Mouse (Mus musculus) thymus, postnatal 4 days (tissue): ENCODE data around the gene Arfgef2.

ENCODE experiments used
- DNase-seq: peaks from one replicate; pipeline ENCODE4 v3.0.0; 2021

Gene Arfgef2

DNA sequence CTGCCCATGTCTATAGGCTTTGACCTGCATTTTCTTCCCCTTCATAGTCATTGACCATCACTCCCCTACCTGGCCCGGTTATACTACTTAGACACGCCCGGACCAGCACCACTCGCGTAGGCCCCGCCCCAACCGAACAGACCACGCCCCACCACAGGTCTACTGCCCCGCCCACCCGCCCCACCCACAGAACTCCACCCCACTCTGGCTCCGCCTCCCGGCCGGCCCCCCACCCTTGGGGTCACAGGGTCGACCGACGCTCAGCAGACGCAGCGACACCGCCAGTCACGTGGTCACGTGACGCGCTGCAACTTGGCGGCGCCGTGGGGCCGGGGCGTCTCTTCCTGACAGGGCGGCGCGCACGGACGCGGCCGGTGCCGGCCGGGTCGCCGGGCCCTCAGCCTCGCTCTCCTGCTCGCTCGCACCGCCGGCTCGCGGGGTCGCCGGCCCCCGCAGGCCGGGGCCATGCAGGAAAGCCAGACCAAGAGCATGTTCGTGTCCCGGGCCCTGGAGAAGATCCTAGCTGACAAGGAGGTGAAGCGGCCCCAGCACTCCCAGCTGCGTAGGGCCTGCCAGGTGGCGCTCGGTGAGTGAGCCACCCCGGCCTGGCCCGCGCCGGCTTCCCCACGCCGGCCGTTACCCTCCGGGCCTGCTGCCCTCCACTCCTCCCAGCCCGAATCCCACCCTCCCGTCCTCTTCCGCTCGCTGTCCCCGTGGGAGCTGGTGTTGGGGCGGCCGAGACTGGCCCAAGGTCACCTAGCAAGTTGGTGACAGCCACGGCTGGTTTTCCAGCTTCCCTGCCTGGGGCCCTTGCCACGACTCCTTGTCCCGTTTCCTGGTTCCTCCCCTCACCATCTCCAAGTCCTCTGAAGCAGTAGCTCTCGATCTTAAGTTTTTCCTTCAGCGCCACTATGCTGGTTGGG, at the start of gene Arfgef2:
Gene Arfgef2 (plus strand): TSS at position 339 of the 923 bp plus-strand sequence.
- peak; percentile 96 for DNase-seq

DNA sequence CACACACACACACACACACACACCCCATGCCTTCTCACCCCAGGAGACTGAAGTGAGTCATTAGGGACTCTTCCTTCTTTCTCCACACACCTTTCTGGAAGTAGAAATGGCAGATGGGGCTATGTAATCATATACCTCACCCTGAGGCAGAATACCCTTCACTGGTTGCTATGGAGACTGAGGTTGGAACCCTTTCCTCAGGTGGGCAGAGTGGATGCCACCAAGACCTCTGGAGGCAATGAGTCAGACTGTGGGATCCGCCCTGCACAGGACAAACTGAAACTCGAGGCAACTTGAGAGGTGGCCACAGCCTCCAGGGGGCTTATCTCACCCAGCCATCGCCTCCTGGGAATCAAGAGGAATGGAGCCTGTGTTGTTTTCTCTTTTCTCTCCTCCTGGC, 47.4 kb upstream of the Arfgef2 start:
- DNase-seq: no peak

DNA sequence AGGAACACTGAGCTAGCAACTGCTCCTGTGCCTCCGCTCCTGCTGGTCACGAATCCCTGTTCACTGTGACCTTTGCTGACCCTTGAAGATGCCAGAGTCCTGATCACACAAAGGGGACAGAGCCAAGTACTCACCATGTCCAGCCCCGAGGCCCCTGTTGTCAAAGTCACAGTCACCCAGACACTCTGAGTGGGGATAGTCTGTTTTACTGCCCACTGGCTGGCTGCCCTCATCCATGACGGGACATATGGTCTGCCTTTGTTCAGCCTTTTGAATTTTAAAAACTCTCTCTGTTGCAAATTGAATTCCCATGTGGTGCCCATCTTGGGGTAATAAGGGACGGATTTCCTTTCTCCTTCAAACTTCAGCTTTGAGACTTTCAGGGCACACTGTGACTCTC, 41.3 kb upstream of the Arfgef2 start:
- no peak for DNase-seq

DNA sequence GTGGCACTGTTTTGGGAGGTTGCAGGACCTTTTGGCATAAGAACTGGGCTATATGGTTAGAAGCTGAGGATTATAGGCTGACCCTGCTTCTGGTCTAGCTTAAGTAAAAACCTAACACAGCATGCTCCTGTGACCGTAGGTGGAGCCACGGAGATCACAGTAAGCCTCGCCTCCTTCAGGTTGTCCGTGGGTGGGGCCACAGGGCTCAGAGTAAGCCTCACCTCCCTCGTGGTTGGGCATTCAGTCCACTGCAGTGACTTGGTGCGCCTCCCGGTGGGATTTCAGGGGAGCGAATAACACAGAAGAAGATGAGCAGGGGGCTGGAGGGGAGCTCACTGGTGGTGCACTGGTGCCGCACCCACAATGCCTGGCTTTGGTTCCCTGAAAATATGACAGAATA, 37.8 kb upstream of the Arfgef2 start:
- DNase-seq: no peak

DNA sequence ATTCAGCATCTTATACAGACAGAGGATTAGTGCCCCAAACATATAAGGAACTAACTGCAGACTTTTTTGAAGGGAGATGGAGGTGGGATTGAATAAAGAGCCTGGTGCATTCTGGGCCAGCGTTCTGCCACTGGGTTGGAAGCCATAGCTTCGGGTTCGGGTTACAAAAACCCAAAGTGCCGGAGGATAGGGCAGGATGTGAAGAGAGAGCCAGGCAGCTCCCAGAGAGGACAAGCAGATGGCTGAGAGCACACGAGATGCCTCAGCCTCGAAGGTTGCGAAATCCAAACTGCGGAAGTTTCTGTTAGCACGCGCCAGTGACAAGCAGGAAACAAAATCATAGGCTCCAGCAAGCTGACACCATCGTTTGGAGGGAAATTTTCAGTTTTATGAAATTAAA, 34.0 kb upstream of the Arfgef2 start:
- DNase-seq: no peak

DNA sequence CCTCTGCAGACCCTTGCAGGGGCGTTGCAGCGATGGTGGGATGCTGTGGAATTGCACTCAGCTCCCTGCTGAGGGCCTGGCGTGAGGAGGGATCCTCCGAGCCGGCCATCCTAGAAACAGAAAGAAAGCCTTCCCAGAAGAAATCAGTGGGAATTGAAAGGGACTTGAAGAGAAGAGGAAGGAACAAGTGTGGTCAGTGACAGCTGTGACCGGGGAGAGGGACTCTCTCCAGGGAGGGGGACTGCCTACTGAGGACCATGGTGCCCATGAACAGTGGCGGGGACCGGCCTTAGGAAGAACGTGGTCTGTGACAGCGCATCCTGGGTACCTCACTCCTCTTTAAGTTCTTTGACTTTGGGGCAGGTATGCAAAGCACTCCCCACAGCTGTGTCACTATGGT, 31.8 kb upstream of the Arfgef2 start:
- no peak for DNase-seq

DNA sequence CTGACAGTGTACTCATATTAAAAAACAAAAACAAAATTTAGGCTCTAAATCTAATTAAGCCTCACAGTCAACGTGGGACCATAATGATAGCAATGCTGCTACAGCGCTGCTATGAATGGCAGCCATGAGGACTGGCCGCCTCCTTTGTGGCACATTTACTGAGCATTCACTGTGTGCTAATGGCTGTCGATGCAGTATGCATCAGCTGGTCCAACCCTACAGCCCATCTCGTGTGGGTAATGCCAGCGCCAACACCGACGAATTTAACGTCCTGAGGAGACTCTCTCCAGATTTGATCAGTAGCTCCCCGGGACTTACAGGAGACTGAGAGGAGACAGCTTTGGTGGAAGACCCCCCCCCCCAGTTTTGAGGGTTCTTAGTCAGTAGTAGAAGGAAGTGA, 31.1 kb upstream of the Arfgef2 start:
- DNase-seq: no peak

DNA sequence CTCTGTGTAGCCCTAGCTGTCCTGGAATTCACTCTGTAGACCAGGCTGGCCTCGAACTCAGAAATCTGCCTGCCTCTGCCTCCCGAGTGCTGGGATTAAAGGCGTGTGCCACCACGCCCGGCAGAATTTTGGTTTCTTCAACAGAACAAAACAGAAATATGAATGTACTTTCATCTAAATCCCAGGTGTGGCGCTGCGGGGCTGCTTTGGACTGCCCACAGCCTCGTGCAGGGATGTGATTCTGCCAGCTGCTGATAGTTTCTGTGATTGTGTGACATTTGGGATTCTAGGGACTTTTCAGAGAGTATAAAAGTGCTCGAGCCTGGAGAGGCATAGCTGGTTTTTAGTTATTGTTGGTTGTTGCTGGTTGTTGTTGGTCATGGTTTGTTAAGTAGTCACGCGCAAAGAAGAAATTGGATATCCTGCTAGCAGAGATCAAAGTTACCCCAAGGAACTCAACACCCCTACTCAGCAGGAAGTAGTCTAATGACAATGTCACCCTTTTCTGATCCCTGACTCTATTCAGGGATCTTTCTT, 30.0 kb upstream of the Arfgef2 start:
- peak; percentile 64 for DNase-seq

DNA sequence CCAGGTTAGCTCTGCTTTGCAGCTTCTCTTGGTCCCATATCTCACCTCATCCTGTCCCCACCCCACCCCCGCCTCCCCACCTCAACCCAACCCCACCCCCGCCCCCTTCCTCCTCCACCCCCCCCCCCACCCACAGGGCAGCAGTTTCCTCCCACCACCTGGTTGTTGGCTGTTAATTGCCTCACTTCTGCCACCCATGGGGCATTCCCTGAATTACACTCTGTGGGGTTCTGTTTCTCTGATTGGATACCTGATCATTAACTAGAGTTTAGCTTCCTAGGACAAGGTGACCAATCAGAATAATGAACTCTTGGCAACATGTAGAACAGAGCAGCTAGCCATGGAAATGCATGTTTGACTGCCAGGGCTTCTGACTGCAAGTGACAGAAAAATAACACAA, 29.1 kb upstream of the Arfgef2 start:
- DNase-seq: peak; percentile 92

DNA sequence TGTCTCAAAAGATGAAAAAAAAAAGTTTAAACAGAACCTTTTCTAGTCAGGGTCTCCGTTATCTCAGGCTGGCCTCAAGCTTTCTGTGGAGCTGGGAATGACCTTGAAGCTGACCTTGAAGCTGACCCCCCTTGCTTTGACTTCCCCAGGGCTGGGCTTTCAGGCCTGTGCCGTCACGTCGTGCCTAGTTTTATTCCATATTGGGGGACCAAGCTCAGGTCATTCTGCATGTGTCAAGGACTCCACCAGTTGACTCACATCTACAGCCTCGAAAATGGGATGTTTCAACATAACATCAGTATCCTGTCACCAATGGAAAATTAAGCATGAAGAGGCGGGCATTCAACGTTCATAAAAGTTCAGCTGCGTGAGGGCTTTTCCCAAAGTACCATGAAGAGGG, 25.4 kb upstream of the Arfgef2 start:
- DNase-seq: no peak

DNA sequence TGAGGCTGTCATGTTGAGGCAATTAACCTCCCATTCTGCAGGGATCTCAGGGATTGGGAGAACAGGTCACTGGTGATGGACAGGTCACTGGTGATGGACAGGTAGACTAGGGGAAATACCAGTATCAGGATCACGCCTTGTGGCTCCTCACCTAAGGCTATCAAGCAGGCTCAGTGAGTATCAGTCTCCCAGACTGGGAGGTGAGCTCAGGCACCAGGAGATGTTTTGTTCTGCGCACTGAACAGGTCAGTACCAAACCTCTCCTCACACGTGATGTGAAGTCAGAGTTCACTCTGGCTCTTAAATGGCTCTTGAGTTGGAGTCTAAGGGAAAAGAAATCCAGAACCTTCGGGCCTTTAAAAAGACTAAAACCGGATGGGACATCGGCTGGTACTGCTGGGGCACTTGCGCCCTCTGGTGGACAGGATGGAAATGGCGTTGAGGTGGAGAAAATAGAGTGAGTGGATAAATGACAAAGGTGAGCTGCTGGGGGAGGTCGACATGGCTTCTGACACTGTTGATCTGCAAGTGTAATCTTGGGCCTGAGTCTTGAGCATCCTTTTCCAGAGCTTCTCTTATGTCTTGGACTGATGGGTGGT, 24.3 kb upstream of the Arfgef2 start:
- DNase-seq: peak; percentile 91

DNA sequence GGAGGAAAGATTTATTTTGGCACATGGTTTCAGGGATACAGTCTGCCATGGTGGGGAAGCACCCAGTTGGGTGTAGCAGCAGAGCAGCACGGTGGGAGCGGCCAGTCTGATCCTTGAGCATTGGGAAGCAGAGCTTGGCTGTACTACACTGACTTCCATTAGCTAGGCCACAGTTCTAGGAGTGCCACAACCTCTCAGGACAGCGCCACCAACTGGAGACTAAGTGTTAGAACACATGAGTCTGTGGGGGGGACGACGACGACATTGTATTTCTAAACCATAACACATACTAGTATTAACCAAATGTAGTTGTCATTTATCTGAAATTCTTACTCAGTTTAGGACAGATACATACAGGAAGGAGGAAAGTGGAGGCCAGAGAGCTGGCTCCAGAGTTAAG, 21.0 kb upstream of the Arfgef2 start:
- no peak for DNase-seq

DNA sequence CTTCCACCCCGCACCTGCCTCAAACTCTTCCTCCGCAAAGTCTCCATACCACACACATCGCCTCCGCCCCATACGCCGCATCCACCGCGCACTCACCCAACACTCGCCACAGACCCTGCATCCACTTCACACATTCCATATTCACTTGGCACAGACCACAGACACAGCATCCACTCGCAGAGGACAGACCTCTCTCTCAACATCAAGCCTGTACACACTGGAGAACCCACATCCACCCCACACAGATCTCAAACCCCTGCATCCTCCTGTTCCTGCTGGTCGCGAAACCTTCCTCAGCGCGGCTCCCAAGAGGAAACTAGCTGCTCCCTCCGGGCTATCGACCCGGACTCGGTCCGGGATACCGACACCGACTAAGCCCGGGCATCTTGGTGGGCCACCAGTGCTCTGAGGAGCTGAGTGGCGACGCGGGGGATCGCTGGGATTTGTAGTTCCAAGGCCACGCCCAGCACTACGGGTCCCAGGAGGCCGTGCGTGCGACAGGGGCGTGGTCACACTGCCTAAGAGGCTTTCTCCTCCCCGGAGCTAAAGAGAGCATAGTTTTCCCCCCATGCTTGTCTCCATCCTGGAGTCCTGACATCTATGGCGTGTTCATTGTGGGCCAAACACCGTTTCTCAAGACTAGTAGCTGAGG, 18.9 kb upstream of the Arfgef2 start:
- DNase-seq: peak; percentile 94

DNA sequence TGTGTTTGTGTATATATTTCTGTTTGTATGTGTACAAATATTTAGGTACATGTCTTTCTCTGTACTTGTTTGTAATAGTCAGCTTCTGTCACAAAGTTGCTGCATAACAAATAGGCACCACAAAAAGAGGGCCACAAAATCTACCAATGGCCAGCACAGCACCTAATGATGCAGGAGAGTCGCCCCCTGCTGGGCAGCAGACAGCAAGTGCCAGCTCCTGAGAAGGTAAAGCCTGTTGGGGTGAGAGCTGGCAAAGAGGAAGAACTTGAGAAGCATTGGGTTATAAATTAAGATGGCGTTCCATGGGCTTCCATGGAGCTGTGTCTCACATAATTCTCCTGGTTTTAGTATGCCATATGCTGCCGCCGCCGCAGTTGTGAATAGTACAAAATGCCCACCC, 13.7 kb upstream of the Arfgef2 start:
- peak; percentile 67 for DNase-seq

DNA sequence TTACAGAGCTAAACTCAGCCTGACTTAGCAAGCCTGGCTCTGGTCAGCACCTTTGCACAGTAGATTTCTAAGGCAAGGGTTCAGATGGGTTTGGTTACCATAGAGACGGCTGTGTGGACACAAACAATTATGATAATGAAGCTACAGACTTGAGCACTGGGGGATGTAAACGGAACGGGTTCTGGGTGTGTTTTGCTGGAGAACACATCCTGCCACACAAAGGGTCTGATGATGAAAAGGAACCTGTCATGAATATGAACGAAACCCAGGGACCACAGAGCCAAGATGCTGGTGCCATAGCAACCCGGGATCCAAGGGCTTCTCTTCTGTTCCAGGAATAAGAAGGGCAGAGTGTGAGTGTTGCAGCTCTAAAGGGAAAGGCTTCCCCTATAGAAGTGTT, 13.0 kb upstream of the Arfgef2 start, which contains the start of gene Trp53rkb:
Gene Trp53rkb (plus strand): TSS at position 177 of the 400 bp plus-strand sequence.
- DNase-seq: no peak

DNA sequence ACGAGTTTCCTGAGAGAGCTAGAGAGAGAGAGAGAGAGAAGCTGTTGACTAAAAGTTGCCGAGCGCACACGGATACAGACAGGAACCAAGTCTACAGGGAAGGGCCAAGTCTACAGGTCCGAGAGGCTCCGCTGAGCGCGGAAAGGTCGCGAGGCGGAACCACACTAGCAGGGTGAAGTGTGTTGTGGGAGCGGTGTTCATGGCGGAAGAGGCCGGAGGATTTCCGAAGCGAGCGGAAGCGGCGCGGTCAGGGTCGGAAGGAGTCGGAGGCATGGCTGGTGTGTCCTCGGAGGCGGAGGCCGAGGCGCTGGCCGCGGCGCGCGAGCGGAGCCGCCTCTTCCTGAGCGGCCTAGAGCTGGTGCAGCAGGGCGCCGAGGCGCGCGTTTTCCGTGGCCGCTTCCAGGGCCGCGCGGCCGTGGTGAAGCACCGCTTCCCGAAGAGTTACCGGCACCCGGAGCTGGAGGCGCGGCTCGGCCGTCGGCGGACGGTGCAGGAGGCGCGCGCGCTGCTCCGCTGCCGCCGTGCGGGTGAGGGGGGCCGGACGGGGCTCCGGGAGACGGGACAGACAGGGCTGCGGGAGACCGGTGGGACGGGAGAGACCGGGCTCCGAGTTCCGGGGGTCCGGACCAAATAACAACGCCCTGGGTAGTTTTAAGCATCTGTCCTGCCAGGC, 11.7 kb upstream of the Arfgef2 start:
- peak; percentile 89 for DNase-seq

DNA sequence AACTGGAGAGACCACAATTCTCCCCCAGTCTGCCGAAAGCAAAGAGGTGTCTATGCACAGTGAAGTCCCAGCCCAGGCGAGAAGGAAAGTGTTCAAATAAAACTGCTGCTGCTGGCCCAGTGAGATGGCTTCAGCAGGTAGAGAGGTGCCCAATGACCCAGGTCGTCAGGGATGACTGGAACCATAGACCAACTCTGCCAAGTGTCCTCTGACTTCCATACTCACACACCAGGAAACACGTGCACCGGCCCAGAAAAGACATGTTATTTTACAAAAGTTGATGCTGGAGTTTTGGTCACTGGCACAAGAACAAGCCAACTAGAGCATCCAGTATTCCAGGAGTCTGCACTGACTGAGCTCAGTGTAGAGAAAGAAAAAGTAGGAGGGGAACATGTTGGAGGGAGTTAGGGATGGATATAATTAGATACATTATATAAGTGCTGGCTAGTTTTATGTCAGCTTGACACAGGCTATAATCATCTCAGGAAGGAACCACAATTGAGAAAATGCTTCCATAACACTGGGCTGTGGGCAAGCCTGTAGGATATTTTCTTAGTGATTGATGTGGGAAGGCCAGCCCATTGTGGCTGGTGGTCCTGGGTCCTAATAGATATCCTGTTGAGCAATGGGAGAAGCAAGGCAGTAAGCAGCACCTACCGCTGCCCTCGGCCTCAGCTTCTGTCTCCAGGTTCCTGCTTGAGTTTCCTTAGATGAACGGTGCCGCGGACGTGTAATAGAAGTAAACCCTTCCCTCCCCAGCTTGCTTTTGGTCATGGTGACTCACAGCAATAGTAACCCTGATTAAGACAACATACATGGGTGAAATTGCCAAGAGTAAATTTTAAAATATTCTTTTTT, 5.5 kb upstream of the Arfgef2 start:
- DNase-seq: no peak

DNA sequence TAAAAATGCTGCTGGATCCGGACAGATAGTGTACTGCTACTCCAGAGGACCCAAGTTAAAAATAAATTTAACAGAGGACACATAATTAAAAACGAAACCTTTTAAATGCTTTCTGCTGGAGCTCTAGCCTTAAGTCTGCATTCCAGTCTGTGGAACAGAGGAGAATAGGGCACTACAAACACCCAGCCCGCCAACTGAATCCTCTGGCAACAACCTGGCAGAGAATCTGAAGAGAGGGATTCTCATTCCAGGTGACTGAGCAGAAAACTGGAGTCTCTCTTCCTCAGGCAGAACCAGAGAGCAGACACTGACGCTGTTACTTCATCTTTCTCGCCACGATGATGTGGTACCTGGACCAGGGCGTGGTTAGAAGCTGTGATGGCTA, 4.9 kb upstream of the Arfgef2 start:
- DNase-seq: no peak

DNA sequence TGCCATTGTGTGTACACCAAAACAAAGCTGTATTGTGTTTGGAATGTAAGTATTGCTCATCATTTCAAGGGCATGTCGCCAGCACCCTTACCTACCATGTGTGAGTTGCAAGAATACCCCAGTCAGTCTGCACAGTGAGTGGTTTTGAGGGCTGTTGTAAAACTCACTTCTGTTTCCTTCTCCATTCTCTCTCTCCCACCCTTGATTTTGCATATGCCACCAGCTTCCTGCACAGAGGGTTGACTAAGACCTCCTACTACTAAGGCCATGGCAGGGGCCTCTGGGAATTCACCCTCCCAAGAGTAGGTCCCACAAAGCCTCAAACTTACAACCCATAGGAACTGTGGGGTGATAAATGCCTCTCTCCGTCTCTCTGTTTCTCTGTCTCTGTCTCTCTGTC, 4.0 kb upstream of the Arfgef2 start:
- DNase-seq: no peak

DNA sequence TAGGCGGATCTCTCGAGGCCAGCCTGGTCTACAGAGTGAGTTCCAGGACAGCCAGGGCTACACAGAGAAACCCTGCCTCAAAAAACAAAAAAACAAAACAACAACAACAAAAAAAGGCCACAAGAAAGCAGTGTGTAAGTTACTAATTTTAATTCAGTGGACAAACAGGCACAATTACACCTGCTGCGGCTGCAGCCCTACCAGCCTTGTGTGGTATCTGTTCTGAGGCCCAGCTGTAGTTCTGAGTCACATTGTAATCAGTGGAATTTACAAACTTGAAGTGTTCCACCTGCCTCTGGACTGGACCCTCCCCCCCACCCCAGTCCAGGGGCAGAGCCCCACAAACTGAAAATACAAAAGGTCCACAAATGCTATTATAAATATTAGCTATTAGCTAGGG, 2.1 kb upstream of the Arfgef2 start:
- DNase-seq: no peak

DNA sequence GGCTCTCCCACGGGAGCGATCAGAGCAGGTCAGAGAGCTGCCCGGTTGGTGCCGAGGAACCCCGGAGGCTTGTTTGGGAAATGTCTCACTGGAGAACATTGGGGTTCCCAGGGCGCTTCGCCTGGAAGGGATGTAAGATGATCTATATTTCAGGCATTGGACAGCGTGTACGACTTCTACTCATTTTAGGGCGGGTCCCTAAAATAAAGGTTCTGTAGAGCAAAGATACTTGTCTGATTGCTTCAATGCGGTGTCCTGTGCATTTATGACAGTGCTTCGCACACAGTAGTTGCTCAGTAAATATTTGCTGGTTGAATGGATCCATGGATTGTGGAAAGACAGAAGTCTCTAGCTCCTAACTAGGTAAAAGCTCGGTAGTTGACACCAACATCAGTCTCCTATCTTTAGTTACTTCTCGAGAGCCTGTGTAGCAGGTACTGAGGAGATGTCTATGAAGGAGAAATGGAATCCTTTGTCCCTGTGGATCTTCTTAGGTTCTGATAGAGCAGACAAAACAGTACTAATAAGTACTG, 851 bp downstream of the Arfgef2 start:
- DNase-seq: no peak

DNA sequence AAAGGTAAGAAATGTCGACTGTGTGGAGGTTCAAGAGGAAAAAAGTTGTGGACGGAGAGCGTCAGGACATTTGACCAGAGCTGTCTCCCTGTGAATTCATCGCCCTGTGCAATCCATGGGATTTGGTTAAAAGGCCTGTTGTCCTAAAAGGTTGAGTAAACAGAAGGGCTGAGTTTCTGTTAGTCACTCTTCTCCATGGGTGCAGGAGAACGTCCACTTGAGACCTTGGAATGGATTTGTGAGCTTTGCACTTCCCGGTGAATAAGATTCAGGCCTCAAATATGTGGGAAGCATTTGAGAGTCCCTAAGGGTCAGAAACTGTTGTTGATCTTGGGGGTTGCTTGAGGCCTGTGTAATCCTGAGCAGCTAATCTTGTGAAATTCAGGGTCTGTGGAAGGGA, 1.4 kb downstream of the Arfgef2 start:
- no peak for DNase-seq
